Mouse (Mus musculus): Measurements from ENCODE around the gene 1700025G04Rik.
"Not testable (repeated sequence)": the region's sequence is repeated elsewhere in the genome, so short reads cannot be mapped to it uniquely, and the experiment has no call there.

1700025G04Rik gene

GRCm38 (mm10) chr1:151858474-151858873 lies 231.5 kb downstream of the 1700025G04Rik start:
- no peak for DNase-seq (ENCODE audit: low read depth, low spot score)

GRCm38 (mm10) chr1:151855561-151855960 lies 234.4 kb downstream of the 1700025G04Rik start:
- no peak for DNase-seq (ENCODE audit: low read depth, low spot score)

- no peak for DNase-seq (ENCODE audit: low read depth, low spot score)
These were observed 237.9 kb downstream of the 1700025G04Rik start for GRCm38 (mm10) chr1:151851976-151852375.

GRCm38 (mm10) chr1:151851051-151851848 lies 238.7 kb downstream of the 1700025G04Rik start:
- no peak for DNase-seq (ENCODE audit: low read depth, low spot score)

GRCm38 (mm10) chr1:151849993-151850608 lies 239.8 kb downstream of the 1700025G04Rik start:
- no peak for DNase-seq (ENCODE audit: low read depth, low spot score)

- no peak for DNase-seq (ENCODE audit: low read depth, low spot score)
These were observed 241.6 kb downstream of the 1700025G04Rik start for GRCm38 (mm10) chr1:151848286-151848685.

GRCm38 (mm10) chr1:151845926-151846782 lies 243.8 kb downstream of the 1700025G04Rik start:
- DNase-seq (ENCODE audit: low read depth, low spot score): no peak

- no peak for DNase-seq (ENCODE audit: low read depth, low spot score)
These were observed 244.6 kb downstream of the 1700025G04Rik start for GRCm38 (mm10) chr1:151845252-151845832.

GRCm38 (mm10) chr1:151840345-151840744 lies 249.6 kb downstream of the 1700025G04Rik start:
- not testable (repeated sequence) for DNase-seq (ENCODE audit: low read depth, low spot score)

GRCm38 (mm10) chr1:151835261-151835660 lies 254.7 kb downstream of the 1700025G04Rik start:
- no peak for DNase-seq (ENCODE audit: low read depth, low spot score)

GRCm38 (mm10) chr1:151831791-151832190 lies 258.1 kb downstream of the 1700025G04Rik start:
- no peak for DNase-seq (ENCODE audit: low read depth, low spot score)

- DNase-seq (ENCODE audit: low read depth, low spot score): no peak
These were observed 264.9 kb downstream of the 1700025G04Rik start for GRCm38 (mm10) chr1:151825065-151825464.

- peak; percentile 49 for DNase-seq (ENCODE audit: low read depth, low spot score)
These were observed 269.5 kb downstream of the 1700025G04Rik start for GRCm38 (mm10) chr1:151820457-151820856.

GRCm38 (mm10) chr1:151819190-151819589 lies 270.7 kb downstream of the 1700025G04Rik start:
- DNase-seq (ENCODE audit: low read depth, low spot score): no peak

- DNase-seq (ENCODE audit: low read depth, low spot score): no peak
These were observed 273.9 kb downstream of the 1700025G04Rik start for GRCm38 (mm10) chr1:151816051-151816450.

- no peak for DNase-seq (ENCODE audit: low read depth, low spot score)
These were observed 277.8 kb downstream of the 1700025G04Rik start for GRCm38 (mm10) chr1:151812004-151812712.

- no peak for DNase-seq (ENCODE audit: low read depth, low spot score)
These were observed 278.5 kb downstream of the 1700025G04Rik start for GRCm38 (mm10) chr1:151811456-151811855.

- no peak for DNase-seq (ENCODE audit: low read depth, low spot score)
These were observed 279.1 kb downstream of the 1700025G04Rik start for GRCm38 (mm10) chr1:151810628-151811421.

GRCm38 (mm10) chr1:151807286-151807685 lies 282.6 kb downstream of the 1700025G04Rik start:
- DNase-seq (ENCODE audit: low read depth, low spot score): no peak

- not testable (repeated sequence) for DNase-seq (ENCODE audit: low read depth, low spot score)
These were observed 287.1 kb downstream of the 1700025G04Rik start for GRCm38 (mm10) chr1:151802795-151803194.

Data from c-Kit-negative CD71-positive TER-119-positive erythroid progenitor cells, embryonic 14.5 days (primary cell).